Mouse (Mus musculus): ENCODE measurements around the gene Antxr1. TPM values are rescaled to one million over a fixed set of nuclear protein-coding genes. Genes with fewer than 3 reads are reported as not detected.

The Antxr1 gene
- total RNA-seq, 1 experiment from 2014 or later: 0.32 TPM

Other genes starting within 250 kb of the Antxr1 start
- gene D6Ertd527e, start 231.1 kb downstream of the Antxr1 start, total RNA-seq (2017): not detected in 2 replicates
- gene Gkn1, start 15.1 kb upstream of the Antxr1 start, total RNA-seq (2017): not detected in 2 replicates
- not detected in 2 replicates for gene Gkn2, start 37.5 kb upstream of the Antxr1 start, total RNA-seq (2017)
- not detected in 2 replicates for gene Gkn3, start 53.1 kb upstream of the Antxr1 start, total RNA-seq (2017)
- not detected in 2 replicates for gene Bmp10, start 93.2 kb upstream of the Antxr1 start, total RNA-seq (2017)
- gene Arhgap25, start 197.4 kb upstream of the Antxr1 start, total RNA-seq (2017): 32.7 and 44.2 TPM in 2 replicates